Mouse (Mus musculus) small intestine, adult 2 months (tissue): ENCODE measurements around the gene Atg4c.

ENCODE experiments used
- CTCF ChIP-seq: fragments of 200-500 bp; IDR thresholded peaks from 2 replicates; pipeline ENCODE4 v1.5.1; 2012; ENCODE audit warnings: low read depth, mild to moderate bottlenecking, control low read depth, inconsistent platforms, low read length, moderate library complexity, mixed read lengths; ENCODE audit not compliant: insufficient replicate concordance, insufficient read length; ENCODE audit errors: extremely low read depth
- POLR2A ChIP-seq: fragments of 200-500 bp; IDR thresholded peaks from 2 replicates; pipeline ENCODE4 v1.6.1; 2012; ENCODE audit warnings: low read depth, mild to moderate bottlenecking, control low read depth, inconsistent platforms, low read length, moderate library complexity

GRCm38 (mm10) chr4:99272860-99273259 lies 79.1 kb downstream of the Atg4c start:
- TF ChIP-seq CTCF (no peak), POLR2A (no peak)
